Mouse (Mus musculus) right cerebral cortex, postnatal 14 days (tissue): Measurements from ENCODE around the gene Ppp4r4.
"Not testable (repeated sequence)": the region's sequence is repeated elsewhere in the genome, so short reads cannot be mapped to it uniquely, and the experiment has no call there.

Source experiments
- DNase-seq: peaks from one replicate; pipeline ENCODE4 v3.0.0; 2022

The Ppp4r4 gene

DNA sequence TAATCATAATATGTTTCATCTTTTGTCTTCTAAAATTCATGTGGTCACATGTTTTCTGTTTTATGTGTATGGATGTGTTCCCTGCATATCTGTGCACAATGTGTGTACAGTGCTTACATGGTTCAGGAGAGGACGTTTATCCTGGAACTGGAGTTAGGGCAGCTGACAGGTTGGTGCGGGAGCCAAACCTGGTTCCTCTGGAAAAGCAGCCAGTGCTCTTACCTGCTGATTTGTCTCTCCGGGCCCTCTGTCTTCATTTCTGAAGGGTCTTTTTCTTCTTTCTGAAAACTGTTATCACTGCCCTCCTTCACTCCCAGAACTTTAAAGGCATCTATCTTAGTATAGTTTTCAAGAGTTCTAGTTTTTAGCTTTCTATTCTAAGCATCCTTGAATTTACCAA lies 111.7 kb downstream of the Ppp4r4 start:
- no peak for DNase-seq

DNA sequence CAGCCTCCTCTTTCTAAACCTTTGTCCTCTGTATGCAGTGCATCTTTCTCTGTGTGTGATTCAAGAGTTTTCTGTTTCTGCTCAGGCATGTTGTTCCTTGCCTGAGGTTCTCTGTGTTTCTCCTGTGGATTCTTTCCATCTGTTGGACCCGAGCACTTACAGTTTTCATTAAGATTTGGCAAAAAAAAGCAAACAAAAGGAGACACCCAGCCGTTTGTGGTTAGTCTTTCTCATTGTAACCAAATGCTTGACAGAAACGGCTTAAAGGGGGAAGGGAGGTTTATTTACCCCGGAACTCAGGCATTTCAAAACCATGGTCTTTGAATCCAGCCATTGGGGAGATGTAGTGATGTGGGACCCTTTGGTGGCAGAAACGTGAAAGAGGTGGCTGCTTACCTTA lies 112.5 kb downstream of the Ppp4r4 start:
- no peak for DNase-seq

DNA sequence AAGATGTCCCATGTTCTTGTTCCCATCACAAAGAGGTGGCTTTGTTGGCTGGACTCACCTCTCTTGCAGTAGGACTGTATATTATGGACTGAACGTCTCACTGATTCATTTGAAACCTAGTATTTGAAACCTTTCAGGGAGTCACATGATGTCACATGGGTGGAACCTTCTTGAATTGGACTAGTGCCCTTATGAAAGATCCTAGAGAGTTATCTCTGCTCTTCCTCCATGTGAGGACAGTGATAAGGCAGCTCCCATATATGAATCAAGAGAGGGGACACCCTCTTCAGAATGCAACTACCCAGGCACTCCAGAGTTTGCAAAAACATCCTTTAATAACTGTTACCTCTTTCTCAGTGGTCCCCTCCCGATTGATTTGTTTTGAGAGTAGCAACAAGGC lies 114.2 kb downstream of the Ppp4r4 start:
- no peak for DNase-seq

DNA sequence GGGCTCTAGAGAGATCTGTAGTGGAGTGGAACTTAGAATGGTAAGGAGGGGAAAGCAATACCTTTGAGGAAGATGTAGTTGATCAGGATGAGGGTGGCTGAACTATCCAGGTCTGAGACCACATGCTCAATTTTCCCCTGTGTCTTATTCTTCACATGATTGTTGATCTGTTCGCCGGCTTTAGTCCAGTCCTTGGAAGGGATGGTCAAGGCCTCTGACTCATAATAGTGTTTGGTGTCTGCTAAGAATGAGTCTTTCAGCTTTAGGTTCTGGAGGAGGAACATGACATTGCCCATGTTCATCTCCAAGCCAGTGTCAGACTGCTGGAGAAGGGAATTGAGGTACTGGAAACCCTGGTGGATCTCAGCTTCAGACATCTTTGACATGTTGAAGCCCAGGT lies 121.8 kb downstream of the Ppp4r4 start:
- no peak for DNase-seq

DNA sequence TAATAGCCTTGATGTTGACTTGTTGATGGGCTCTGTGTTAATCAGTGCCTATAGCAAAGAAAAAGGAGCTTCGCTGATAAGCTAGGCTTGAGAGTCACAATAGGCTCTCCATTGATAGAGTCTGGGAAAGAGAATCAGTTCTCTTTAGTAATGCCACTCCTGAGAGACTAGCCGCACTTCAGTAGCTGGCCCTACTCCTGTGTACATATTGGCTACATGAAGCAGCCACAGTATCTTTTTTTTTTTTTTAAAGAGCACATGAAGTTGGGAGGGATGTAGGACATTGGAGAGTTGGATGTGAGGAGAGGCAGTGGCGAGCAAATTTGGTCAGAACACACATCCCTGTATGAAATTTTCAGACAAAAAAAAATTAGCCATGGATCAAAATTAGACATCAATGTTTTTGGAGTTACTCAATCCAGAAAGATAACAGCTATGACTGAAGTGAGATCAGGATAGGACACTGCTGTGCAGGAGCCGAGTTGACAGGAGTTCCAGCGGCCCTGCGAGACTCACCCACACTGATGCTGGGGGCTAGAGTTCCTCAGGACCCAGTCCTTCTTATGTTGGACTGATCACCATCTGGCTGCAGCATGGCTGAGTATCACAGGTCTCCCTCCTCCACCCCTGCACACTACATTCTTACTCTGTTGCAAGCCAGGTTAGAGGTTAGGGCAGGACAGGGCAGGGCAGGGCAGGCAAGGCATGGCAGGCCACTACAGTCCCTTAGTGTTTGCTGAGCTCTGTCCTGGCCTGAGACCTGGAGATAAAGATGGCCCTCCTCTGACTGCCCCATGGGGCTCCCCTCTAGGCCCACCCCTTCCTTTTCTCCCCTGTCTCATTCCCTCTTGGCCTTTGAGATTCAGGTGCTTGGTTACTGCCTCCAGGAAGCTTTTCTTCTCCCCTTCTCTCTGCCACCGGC lies 123.3 kb downstream of the Ppp4r4 start:
- DNase-seq, result no peak

DNA sequence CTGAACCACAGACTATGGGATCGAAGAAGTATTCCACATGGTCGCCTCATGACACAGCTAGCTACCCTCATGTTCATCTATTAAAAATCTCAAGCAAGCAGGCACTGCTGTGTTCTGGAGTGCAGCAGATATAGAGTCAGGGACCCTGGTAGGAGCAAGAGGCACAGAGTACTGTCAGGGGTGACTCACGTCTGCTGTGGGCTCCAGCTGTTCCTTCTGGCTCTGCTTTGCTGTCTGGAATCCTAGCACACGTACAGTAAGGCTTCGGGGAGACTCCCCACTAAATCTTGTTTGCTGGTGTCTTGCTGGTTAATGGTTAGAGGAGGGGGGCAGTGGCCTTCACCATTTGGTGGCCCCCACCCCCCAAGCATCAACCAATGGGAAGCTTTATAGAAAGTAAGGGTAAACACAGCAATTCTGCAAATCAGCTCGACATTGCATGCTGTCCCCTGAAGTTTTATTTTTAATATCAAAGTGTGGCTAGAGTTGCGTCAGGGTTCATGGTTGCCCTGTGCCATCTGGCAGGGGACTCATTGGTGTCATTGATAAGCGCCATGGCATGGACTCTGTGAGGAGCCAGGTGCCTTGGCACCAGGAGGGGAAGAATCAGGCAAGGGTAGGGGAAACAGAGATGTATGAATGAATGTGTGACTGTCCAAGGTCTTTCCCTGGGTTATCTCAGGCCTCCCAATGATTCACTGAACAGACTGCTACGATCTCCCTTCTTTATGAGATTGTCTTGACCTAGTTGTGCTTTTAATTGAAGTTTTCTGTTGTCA lies 125.0 kb downstream of the Ppp4r4 start, which contains the start of gene Serpina6:
Gene Serpina6 (minus strand): TSS at position 365 of the 779 bp plus-strand sequence.
- DNase-seq, result no peak

DNA sequence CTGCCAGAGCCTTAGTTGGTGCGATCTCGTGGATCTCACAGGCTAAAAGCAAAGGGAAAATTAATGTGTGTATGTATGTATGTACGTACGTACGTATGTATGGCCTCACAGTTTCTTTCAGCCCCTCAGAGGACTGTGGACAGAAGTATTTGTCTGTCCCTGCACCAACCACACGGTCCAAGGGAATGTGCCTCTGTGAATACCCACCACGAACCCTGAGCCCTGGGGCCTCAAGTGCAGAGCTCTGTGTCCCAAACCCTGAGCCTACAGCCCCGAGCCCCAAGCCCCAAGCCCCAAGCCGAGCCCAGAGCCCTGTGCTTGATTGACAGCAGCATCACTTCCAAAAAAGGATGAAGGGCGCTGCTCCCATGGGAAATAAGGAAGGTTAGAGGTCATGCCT lies 125.9 kb downstream of the Ppp4r4 start:
- no peak for DNase-seq

DNA sequence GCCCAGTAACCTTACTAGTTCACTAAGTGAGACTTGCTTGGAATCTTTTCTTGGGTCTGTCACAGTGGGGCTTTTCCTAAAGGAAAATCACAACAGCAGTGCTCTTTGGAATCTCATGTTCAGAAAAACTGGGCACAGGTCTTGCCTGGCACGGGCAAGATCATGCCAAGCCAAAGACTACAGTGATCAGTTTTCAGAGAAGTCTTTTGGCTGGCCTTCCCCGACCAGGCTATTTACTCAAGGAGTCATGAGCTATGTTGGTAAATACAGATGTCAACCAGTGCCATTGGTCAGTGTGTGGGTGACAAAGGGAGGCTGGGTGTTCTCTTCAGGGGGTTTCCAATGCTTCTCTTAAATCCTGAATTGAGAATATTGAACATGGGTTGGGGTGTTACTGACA lies 127.1 kb downstream of the Ppp4r4 start:
- DNase-seq, result no peak

DNA sequence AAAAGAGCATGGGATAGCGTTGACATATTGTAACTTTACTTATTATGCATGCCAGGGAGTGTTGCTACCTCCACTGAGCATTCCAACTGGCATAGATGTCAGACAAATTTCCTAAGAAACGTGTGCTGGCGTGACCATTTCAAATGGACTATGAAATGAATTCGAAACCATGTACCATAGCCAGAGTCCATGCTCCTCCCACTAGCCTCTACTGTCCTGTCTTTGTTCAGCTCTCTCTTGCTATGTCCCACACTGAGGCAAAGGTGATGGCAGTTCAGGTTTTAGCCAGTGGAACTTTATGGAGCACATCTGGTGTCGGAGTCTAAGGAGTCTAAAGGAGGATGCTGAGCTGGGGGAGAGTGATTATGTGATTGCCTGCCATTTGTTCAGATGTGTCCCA lies 128.0 kb downstream of the Ppp4r4 start:
- DNase-seq, result no peak

DNA sequence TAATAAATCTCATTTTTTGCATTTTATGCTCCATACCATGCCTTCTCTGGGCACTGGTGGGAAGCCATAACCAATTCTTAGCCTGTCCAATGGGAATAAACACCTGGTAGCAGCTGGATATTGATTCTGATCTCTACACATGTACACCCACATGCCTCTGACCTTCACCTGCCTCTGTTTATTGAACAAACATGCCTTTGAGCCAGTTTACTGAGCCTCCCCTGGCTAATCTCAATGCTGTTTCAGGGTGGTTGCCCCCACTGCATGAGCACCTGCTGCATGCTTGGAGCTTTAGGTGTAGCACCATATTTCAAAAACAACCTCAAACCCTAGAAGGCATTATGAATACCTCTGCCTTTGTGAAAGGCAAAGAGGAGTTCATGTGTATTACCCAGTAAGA lies 130.0 kb downstream of the Ppp4r4 start:
- DNase-seq, result not testable (repeated sequence)
